Mouse (Mus musculus) heart, embryonic 14.5 days (tissue): Measurements from ENCODE around the gene Naa35. TPM values are rescaled to one million over a fixed set of nuclear protein-coding genes. Genes with fewer than 3 reads are reported as not detected.

Experiments used
- ATAC-seq: fragments of 200-750 bp; cut with Nextera tagmentation; 2 replicates; pipeline ENCODE4 v1.8.0; 2017; ENCODE audit warnings: low read depth, moderate TSS enrichment; ENCODE audit not compliant: insufficient number of reproducible peaks, insufficient read depth, low FRiP score
- H3K27ac ChIP-seq, 2 experiments: fragments of 200-500 bp in 1 of 2; fragments of 300-500 bp in 1 of 2; sonication (generic) in 1 of 2; replicated peaks in 1 of 2; 2 replicates each; pipeline ENCODE4 v1.5.1; 2012 to 2014; ENCODE audit warnings: low read depth in 2 of 2, low read length in 2 of 2, control low read depth in 1 of 2, mild to moderate bottlenecking in 1 of 2, mixed read lengths in 1 of 2; ENCODE audit not compliant: control insufficient read depth in 1 of 2, insufficient read depth in 1 of 2
- H3K27me3 ChIP-seq: fragments of 300-500 bp; sonication (generic); 2 replicates; pipeline ENCODE4 v1.6.1; 2014; ENCODE audit warnings: mild to moderate bottlenecking, low read length, control low read depth; ENCODE audit not compliant: control insufficient read depth, insufficient read depth
- H3K36me3 ChIP-seq: fragments of 300-500 bp; sonication (generic); 2 replicates; pipeline ENCODE4 v1.6.1; 2014; ENCODE audit warnings: mild to moderate bottlenecking, control low read depth, low read length, mixed read lengths; ENCODE audit not compliant: control insufficient read depth, insufficient read depth
- H3K4me1 ChIP-seq, 2 experiments: fragments of 200-500 bp in 1 of 2; fragments of 300-500 bp in 1 of 2; sonication (generic) in 1 of 2; 2 replicates each; pipeline ENCODE4 v1.6.1; 2012 to 2014; ENCODE audit warnings: low read length in 2 of 2, control low read depth in 1 of 2, mixed read lengths in 1 of 2; ENCODE audit not compliant: control insufficient read depth in 2 of 2, insufficient read depth in 2 of 2
- H3K4me2 ChIP-seq: fragments of 300-500 bp; sonication (generic); 2 replicates; pipeline ENCODE4 v1.6.1; 2014; ENCODE audit warnings: mild to moderate bottlenecking, low read length
- H3K4me3 ChIP-seq, 2 experiments: fragments of 200-500 bp in 1 of 2; fragments of 300-500 bp in 1 of 2; sonication (generic) in 1 of 2; 2 replicates each; pipeline ENCODE4 v1.5.1; 2012 to 2014; ENCODE audit warnings: low read length in 2 of 2, mild to moderate bottlenecking in 2 of 2, control low read depth in 1 of 2, low read depth in 1 of 2, moderate library complexity in 1 of 2; ENCODE audit not compliant: control insufficient read depth in 1 of 2, insufficient read depth in 1 of 2
- H3K9ac ChIP-seq: fragments of 300-500 bp; sonication (generic); 2 replicates; pipeline ENCODE4 v1.6.1; 2014; ENCODE audit warnings: mild to moderate bottlenecking, low read length
- H3K9me3 ChIP-seq: fragments of 300-500 bp; sonication (generic); 2 replicates; pipeline ENCODE4 v1.6.1; 2016; ENCODE audit warnings: low read length, control low read depth; ENCODE audit not compliant: control insufficient read depth
- WGBS: fragments of 180-500 bp; shearing (Covaris S2); extraction: QIAGEN DNeasy Blood & Tissue Kit; methylation state at CpG from one replicate; pipeline ENCODE4 v1.1.7; 2014; 5-methylcytosine and 5-hydroxymethylcytosine counted together
- polyA plus RNA-seq: library from polyadenylated mRNA; unstranded; fragments of >200 nt; fragmentation: Nextera tagmentation; extraction: Ambion mirVana; gene quantifications from 2 replicates; pipeline ENCODE4 v1.2.1, GENCODE M21; 2014

The Naa35 gene
- polyA plus RNA-seq, 1 experiment from 2014 or later, result 70.3 TPM

- H3K4me1 ChIP-seq, result peaks cover 5 to 8% of the 10 kb centered on the region in 2 experiments
- no peak overlapping the region for H3K4me3 ChIP-seq
- H3K9me3 ChIP-seq, result no peaks in the 10 kb centered on the region
- H3K27me3 ChIP-seq, result no peaks in the 10 kb centered on the region
- H3K36me3 ChIP-seq, result peaks cover 89% of the 10 kb centered on the region
- H3K4me2 ChIP-seq, result no peak overlapping the region
- H3K27ac ChIP-seq, result no peak overlapping the region
- WGBS, result 68% methylated on average over 5 of the region's 5 CpGs
- no peak for ATAC-seq
- H3K9ac ChIP-seq, result no peak overlapping the region
Observed at GRCm38 (mm10) chr13:59634637-59635036, 49.6 kb downstream of the Naa35 start.

GRCm38 (mm10) chr13:59637800-59638199 lies 52.7 kb downstream of the Naa35 start:
- Histone ChIP-seq H3K9ac (no peak overlapping the region), H3K36me3 (peaks cover 64% of the 10 kb centered on the region), H3K27ac (no peak overlapping the region), H3K9me3 (no peaks in the 10 kb centered on the region), H3K4me3 (no peak overlapping the region), H3K4me1 (peaks cover 12 to 18% of the 10 kb centered on the region in 2 experiments), H3K4me2 (no peak overlapping the region), H3K27me3 (no peaks in the 10 kb centered on the region)
- no peak for ATAC-seq
- 88% methylated on average over 7 of the region's 7 CpGs for WGBS

DNA sequence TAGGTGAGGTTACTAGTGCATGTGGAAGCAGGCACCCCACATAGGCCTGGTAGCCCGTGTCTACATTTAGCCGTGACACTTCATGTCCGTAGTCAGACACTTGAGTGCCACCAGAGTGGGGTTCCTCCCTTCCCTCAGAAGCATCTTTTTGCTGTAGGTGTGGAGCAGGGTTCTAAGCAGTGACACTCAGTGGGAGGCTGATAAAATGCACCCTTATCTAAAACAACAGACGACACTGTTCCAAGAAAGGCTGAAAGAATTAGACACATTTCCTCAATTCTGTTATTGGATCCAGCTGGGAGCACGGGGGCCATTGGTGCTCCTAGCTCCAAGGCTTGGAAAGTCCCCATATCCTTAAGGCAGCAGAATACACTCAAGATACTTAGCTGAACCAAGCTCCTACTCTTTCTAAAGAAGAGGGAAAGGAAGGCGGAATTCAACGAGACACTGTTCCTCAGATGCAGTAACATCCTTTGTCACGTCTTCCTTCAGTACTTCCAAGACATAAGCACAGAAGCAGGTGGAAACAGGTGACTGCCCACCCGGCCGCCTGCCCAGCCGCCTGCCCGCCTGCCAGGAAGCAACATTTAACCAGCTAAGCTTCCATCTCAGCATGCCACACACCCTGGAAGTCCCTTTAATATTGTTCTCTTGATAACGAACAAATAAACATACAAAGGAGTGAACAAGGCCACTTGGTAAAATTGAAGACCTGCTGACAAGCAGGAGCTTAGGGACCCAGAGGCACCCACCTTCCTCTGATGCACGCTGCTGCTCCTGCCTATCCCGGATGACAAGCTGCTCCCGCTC lies 54.5 kb downstream of the Naa35 start:
- no peak overlapping the region for H3K9ac ChIP-seq
- H3K36me3 ChIP-seq, result peaks cover 46% of the 10 kb centered on the region
- no peak overlapping the region for H3K27ac ChIP-seq
- H3K4me1 ChIP-seq, result peaks cover 12 to 18% of the 10 kb centered on the region in 2 experiments
- WGBS, result 53% methylated on average over 16 of the region's 16 CpGs
- no peak for ATAC-seq
- no peak overlapping the region for H3K4me3 ChIP-seq
- H3K4me2 ChIP-seq, result no peak overlapping the region
- H3K27me3 ChIP-seq, result no peaks in the 10 kb centered on the region
- H3K9me3 ChIP-seq, result no peaks in the 10 kb centered on the region

DNA sequence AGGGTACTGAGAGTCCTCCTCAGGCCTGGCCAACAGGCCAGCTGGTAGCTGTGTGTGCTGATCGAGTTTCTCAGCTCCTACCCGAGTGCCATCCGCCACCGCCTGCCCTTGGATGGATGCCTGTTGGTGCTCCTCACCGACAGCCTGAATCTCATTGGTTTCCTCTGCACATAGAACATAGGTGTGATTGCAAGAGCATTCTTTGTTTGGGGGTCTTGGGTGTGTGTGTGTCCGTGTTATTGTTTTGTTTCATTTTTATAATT lies 55.0 kb downstream of the Naa35 start:
- peaks cover 12 to 18% of the 10 kb centered on the region in 2 experiments for H3K4me1 ChIP-seq
- ATAC-seq, result no peak
- no peak overlapping the region for H3K4me2 ChIP-seq
- H3K36me3 ChIP-seq, result peaks cover 41% of the 10 kb centered on the region
- no peaks in the 10 kb centered on the region for H3K27me3 ChIP-seq
- H3K9me3 ChIP-seq, result no peaks in the 10 kb centered on the region
- H3K27ac ChIP-seq, result no peak overlapping the region
- H3K9ac ChIP-seq, result no peak overlapping the region
- WGBS, result 80% methylated on average over 6 of the region's 6 CpGs
- no peak overlapping the region for H3K4me3 ChIP-seq

- no peak overlapping the region for H3K4me3 ChIP-seq
- no peak for ATAC-seq
- H3K4me1 ChIP-seq, result peaks cover 27 to 43% of the 10 kb centered on the region in 2 experiments
- 56% methylated on average over 2 of the region's 2 CpGs for WGBS
- H3K36me3 ChIP-seq, result peaks cover 14% of the 10 kb centered on the region
- H3K27me3 ChIP-seq, result no peaks in the 10 kb centered on the region
- H3K27ac ChIP-seq, result no peak overlapping the region
- H3K9me3 ChIP-seq, result no peaks in the 10 kb centered on the region
- H3K4me2 ChIP-seq, result no peak overlapping the region
- no peak overlapping the region for H3K9ac ChIP-seq
Observed at GRCm38 (mm10) chr13:59642818-59643217, 57.8 kb downstream of the Naa35 start.

GRCm38 (mm10) chr13:59645491-59645890 lies 60.4 kb downstream of the Naa35 start:
- no peak for ATAC-seq
- Histone ChIP-seq H3K27ac (no peak overlapping the region), H3K27me3 (no peaks in the 10 kb centered on the region), H3K9me3 (no peaks in the 10 kb centered on the region), H3K36me3 (peaks cover 13% of the 10 kb centered on the region), H3K4me3 (no peak overlapping the region), H3K4me1 (peaks cover 20 to 33% of the 10 kb centered on the region in 2 experiments), H3K9ac (no peak overlapping the region), H3K4me2 (no peak overlapping the region)
- WGBS, result 60% methylated on average over 3 of the region's 3 CpGs

GRCm38 (mm10) chr13:59646674-59647244 lies 61.7 kb downstream of the Naa35 start:
- Histone ChIP-seq H3K9me3 (no peaks in the 10 kb centered on the region), H3K4me2 (no peak overlapping the region), H3K9ac (no peak overlapping the region), H3K27ac (peak overlapping the region in 1 of 2 experiments; percentile 7; a peak in 1 of 4 replicates), H3K4me3 (no peak overlapping the region), H3K36me3 (peaks cover 14% of the 10 kb centered on the region), H3K4me1 (peaks cover 17 to 25% of the 10 kb centered on the region in 2 experiments), H3K27me3 (no peaks in the 10 kb centered on the region)
- WGBS, result 42% methylated on average over 11 of the region's 11 CpGs
- ATAC-seq, result no peak
